Mouse (Mus musculus) stomach, postnatal 0 days (tissue): ENCODE data around the gene Mrps18a.

Source experiments
- CTCF ChIP-seq: IDR thresholded peaks from 2 replicates; pipeline ENCODE4 v1.5.1; 2016; ENCODE audit warnings: antibody characterized with exemption, low read depth, mild to moderate bottlenecking, moderate library complexity
- EP300 ChIP-seq: optimal IDR thresholded peaks from 2 replicates; pipeline ENCODE3; 2016; ENCODE audit warnings: antibody characterized with exemption

DNA sequence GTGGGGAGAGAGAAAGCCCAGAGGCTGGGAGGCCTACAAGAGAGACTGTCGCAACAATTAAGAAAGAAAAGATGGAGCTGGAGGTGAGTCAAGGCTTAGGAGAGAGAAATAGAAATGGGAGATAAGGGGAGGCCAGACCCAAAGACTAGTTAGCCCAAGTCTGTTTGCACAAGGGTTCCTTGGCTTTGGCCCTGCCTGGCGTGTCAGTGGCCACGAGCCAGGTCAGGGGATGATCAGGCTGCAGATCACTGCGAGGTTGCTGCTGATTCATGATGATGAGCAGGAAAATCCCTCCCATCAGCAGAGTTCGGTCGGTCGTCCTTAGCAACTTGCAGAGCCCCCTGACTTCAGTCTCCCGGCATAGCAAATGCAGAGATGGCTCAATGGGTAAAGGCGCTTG lies 40.7 kb upstream of the Mrps18a start:
- TF ChIP-seq CTCF, result no peak
- no peak for TF ChIP-seq EP300
